Mouse (Mus musculus): ENCODE data around the gene Usp25.

DNA sequence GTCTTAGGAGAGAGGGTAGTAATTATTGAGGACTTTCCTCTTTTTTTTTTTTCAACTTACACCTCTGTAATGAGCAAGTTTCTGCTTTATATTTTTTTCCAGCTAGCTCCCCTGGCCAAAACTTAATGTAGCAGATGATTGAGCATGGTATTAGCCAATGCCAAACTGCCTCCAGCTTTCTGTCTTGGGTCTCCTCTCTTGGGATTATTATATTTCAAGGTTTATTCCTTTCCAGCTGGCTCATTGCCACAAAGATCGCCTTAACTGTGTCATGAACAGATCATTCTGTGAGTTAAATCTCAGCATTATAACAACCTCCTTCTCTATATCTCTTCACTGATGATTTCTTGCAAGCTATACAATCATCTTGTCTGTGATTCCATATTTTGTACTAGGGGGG is 141.3 kb downstream of the Usp25 start:
- TF ChIP-seq POLR2A (IDR thresholded peaks at IDR 0.05; ENCODE audit: control insufficient read depth, low read depth, low read length) (no peak), CTCF (IDR thresholded peaks at IDR 0.05; ENCODE audit: control insufficient read depth, insufficient read depth, insufficient replicate concordance, low read depth, low read length) (no peak)
